Mouse (Mus musculus): Measurements from ENCODE around the gene Fam166b.

DNA sequence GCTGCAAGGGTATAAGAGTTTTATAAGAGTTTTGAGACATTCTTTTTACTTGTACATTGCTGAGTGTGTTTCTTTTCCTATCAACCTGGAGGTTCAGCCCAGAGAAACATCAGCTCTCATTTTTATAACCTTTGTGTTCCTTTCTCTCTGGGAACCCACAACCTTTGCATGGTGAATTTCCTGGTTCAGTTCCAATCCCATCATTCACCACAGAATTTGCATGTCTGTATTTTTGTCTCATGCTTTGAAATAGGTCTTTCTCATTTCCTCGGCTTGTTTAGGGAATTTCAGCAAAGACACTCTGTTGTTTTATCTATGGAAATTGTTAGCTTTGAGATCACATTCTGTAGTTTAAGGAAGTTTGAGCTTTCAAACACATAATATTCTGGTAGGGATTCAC lies 44.7 kb upstream of the Fam166b start:
- no peak for TF ChIP-seq CTCF (IDR thresholded peaks at IDR 0.05; ENCODE audit: low read depth)
- TF ChIP-seq EP300 (IDR thresholded peaks at IDR 0.05; ENCODE audit: low read depth), result no peak
